Mouse (Mus musculus) kidney, embryonic 14.5 days (tissue): Measurements from ENCODE around the gene Cd86. TPM values are rescaled to one million over a fixed set of nuclear protein-coding genes. Genes with fewer than 3 reads are reported as not detected.

Experiments used
- ATAC-seq: fragments of 200-750 bp; cut with Nextera tagmentation; 2 replicates; pipeline ENCODE4 v1.8.0; 2017; ENCODE audit warnings: moderate number of reproducible peaks, mild to moderate bottlenecking, moderate TSS enrichment, moderate library complexity; ENCODE audit not compliant: low FRiP score, low TSS enrichment
- H3K27ac ChIP-seq: fragments of 300-500 bp; sonication (generic); 2 replicates; pipeline ENCODE4 v1.5.1; 2014; ENCODE audit warnings: low read depth, mild to moderate bottlenecking, low read length, moderate library complexity, mixed read lengths
- H3K27me3 ChIP-seq: fragments of 300-500 bp; sonication (generic); 2 replicates; pipeline ENCODE4 v1.6.1; 2014; ENCODE audit warnings: mild to moderate bottlenecking, low read length; ENCODE audit not compliant: control insufficient read depth, insufficient read depth
- H3K36me3 ChIP-seq: fragments of 300-500 bp; sonication (generic); 2 replicates; pipeline ENCODE4 v1.6.1; 2014; ENCODE audit warnings: low read length, mixed read lengths; ENCODE audit not compliant: control insufficient read depth, insufficient read depth
- H3K4me1 ChIP-seq: fragments of 300-500 bp; sonication (generic); 2 replicates; pipeline ENCODE4 v1.6.1; 2014; ENCODE audit warnings: low read length, mixed read lengths; ENCODE audit not compliant: control insufficient read depth, insufficient read depth
- H3K4me2 ChIP-seq: fragments of 300-500 bp; sonication (generic); replicated peaks from 2 replicates; pipeline ENCODE4 v1.6.1; 2014; ENCODE audit warnings: low read depth, mild to moderate bottlenecking, low read length
- H3K4me3 ChIP-seq: fragments of 300-500 bp; sonication (generic); 2 replicates; pipeline ENCODE4 v1.5.1; 2014; ENCODE audit warnings: mild to moderate bottlenecking, low read length
- H3K9ac ChIP-seq: fragments of 300-500 bp; sonication (generic); 2 replicates; pipeline ENCODE4 v1.6.1; 2014; ENCODE audit warnings: low read depth, mild to moderate bottlenecking, low read length, moderate library complexity
- H3K9me3 ChIP-seq: fragments of 300-500 bp; sonication (generic); 2 replicates; pipeline ENCODE4 v1.6.1; 2016; ENCODE audit warnings: low read length; ENCODE audit not compliant: control insufficient read depth
- WGBS: fragments of 180-500 bp; shearing (Covaris S2); extraction: QIAGEN DNeasy Blood & Tissue Kit; methylation state at CpG from one replicate; pipeline ENCODE4 v1.1.7; 2014; 5-methylcytosine and 5-hydroxymethylcytosine counted together
- polyA plus RNA-seq: library from polyadenylated mRNA; unstranded; fragments of >200 nt; fragmentation: Nextera tagmentation; extraction: Ambion mirVana; gene quantifications from 2 replicates; pipeline ENCODE4 v1.2.1, GENCODE M21; 2014

Cd86 gene
- polyA plus RNA-seq, 1 experiment from 2014 or later = 1.2 TPM

GRCm38 (mm10) chr16:36632229-36632628 lies 33.7 kb downstream of the Cd86 start:
- H3K9me3 ChIP-seq = no peaks in the 10 kb centered on the region
- ATAC-seq = no peak
- no peak overlapping the region for H3K4me2 ChIP-seq
- no peaks in the 10 kb centered on the region for H3K27me3 ChIP-seq
- 91% methylated on average over 8 of the region's 8 CpGs for WGBS
- H3K4me3 ChIP-seq = no peak overlapping the region
- no peak overlapping the region for H3K9ac ChIP-seq
- H3K4me1 ChIP-seq = no peaks in the 10 kb centered on the region
- H3K27ac ChIP-seq = no peak overlapping the region
- no peaks in the 10 kb centered on the region for H3K36me3 ChIP-seq

- Histone ChIP-seq H3K9me3 (no peaks in the 10 kb centered on the region), H3K27me3 (no peaks in the 10 kb centered on the region), H3K9ac (no peak overlapping the region), H3K4me2 (no peak overlapping the region), H3K36me3 (no peaks in the 10 kb centered on the region), H3K27ac (no peak overlapping the region), H3K4me3 (no peak overlapping the region), H3K4me1 (no peaks in the 10 kb centered on the region)
- ATAC-seq = no peak
- WGBS = 92% methylated on average over 5 of the region's 5 CpGs
These were observed 34.3 kb downstream of the Cd86 start for GRCm38 (mm10) chr16:36631607-36632006.

GRCm38 (mm10) chr16:36627740-36628139 lies 38.1 kb downstream of the Cd86 start:
- Histone ChIP-seq H3K36me3 (no peaks in the 10 kb centered on the region), H3K9ac (no peak overlapping the region), H3K4me1 (no peaks in the 10 kb centered on the region), H3K4me2 (no peak overlapping the region), H3K27me3 (no peaks in the 10 kb centered on the region), H3K27ac (no peak overlapping the region), H3K4me3 (no peak overlapping the region), H3K9me3 (no peaks in the 10 kb centered on the region)
- 91% methylated on average over 1 of the region's 1 CpGs for WGBS
- ATAC-seq = no peak

GRCm38 (mm10) chr16:36626567-36627197 lies 39.2 kb downstream of the Cd86 start:
- Histone ChIP-seq H3K4me3 (no peak overlapping the region), H3K27me3 (no peaks in the 10 kb centered on the region), H3K9ac (no peak overlapping the region), H3K9me3 (no peaks in the 10 kb centered on the region), H3K4me2 (no peak overlapping the region), H3K36me3 (no peaks in the 10 kb centered on the region), H3K27ac (no peak overlapping the region), H3K4me1 (no peaks in the 10 kb centered on the region)
- ATAC-seq = no peak
- 83% methylated on average over 5 of the region's 5 CpGs for WGBS

GRCm38 (mm10) chr16:36625909-36626308 lies 40.0 kb downstream of the Cd86 start:
- Histone ChIP-seq H3K4me1 (no peaks in the 10 kb centered on the region), H3K9ac (no peak overlapping the region), H3K4me2 (no peak overlapping the region), H3K4me3 (no peak overlapping the region), H3K27me3 (no peaks in the 10 kb centered on the region), H3K27ac (no peak overlapping the region), H3K9me3 (no peaks in the 10 kb centered on the region), H3K36me3 (no peaks in the 10 kb centered on the region)
- WGBS = 97% methylated on average over 1 of the region's 1 CpGs
- no peak for ATAC-seq

- no peaks in the 10 kb centered on the region for H3K27me3 ChIP-seq
- no peaks in the 10 kb centered on the region for H3K36me3 ChIP-seq
- H3K9ac ChIP-seq = no peak overlapping the region
- no peaks in the 10 kb centered on the region for H3K4me1 ChIP-seq
- H3K27ac ChIP-seq = no peak overlapping the region
- no peak overlapping the region for H3K4me2 ChIP-seq
- ATAC-seq = no peak; the same call in 1 of the 2 replicates
- no peak overlapping the region for H3K4me3 ChIP-seq
- H3K9me3 ChIP-seq = no peaks in the 10 kb centered on the region
- WGBS = 76% methylated on average over 3 of the region's 3 CpGs
These were observed 43.6 kb downstream of the Cd86 start for GRCm38 (mm10) chr16:36622320-36622719.

- H3K4me1 ChIP-seq = no peaks in the 10 kb centered on the region
- no peak overlapping the region for H3K4me2 ChIP-seq
- H3K9ac ChIP-seq = no peak overlapping the region
- H3K36me3 ChIP-seq = no peaks in the 10 kb centered on the region
- no peak overlapping the region for H3K27ac ChIP-seq
- no peaks in the 10 kb centered on the region for H3K9me3 ChIP-seq
- H3K27me3 ChIP-seq = no peaks in the 10 kb centered on the region
- ATAC-seq = no peak
- WGBS = 78% methylated on average over 3 of the region's 3 CpGs
- H3K4me3 ChIP-seq = no peak overlapping the region
These were observed 44.8 kb downstream of the Cd86 start for GRCm38 (mm10) chr16:36621108-36621507.

- no peak for ATAC-seq
- WGBS = 89% methylated on average over 2 of the region's 2 CpGs
- Histone ChIP-seq H3K27ac (no peak overlapping the region), H3K27me3 (no peaks in the 10 kb centered on the region), H3K4me3 (no peak overlapping the region), H3K9ac (no peak overlapping the region), H3K4me2 (no peak overlapping the region), H3K4me1 (no peaks in the 10 kb centered on the region), H3K9me3 (no peaks in the 10 kb centered on the region), H3K36me3 (no peaks in the 10 kb centered on the region)
These were observed 52.2 kb downstream of the Cd86 start for GRCm38 (mm10) chr16:36613701-36614100.

- WGBS = 72% methylated on average over 3 of the region's 3 CpGs
- ATAC-seq = no peak
- Histone ChIP-seq H3K36me3 (no peaks in the 10 kb centered on the region), H3K4me2 (no peak overlapping the region), H3K9ac (no peak overlapping the region), H3K27me3 (no peaks in the 10 kb centered on the region), H3K4me3 (no peak overlapping the region), H3K4me1 (no peaks in the 10 kb centered on the region), H3K27ac (no peak overlapping the region), H3K9me3 (no peaks in the 10 kb centered on the region)
These were observed 63.2 kb downstream of the Cd86 start for GRCm38 (mm10) chr16:36602632-36603031.
